Mouse (Mus musculus): ENCODE data around the gene Atp6v0a2.

DNA sequence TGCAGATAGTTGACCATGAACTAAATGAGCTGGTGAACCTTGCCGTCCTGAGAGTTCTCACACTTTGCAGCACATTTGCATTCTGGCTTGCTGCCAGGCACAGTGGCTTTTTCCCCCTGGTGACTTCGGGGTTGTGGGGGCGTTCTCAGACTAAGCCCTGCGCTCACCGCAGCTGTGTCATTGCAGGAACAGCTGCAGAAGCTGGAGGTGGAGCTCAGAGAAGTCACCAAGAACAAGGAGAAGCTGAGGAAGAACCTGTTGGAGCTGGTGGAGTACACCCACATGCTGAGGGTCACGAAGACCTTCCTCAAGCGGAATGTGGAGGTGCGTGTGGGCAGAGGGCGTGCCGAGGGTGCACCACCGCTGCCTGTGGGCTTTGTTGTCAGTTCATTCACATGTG, 8.9 kb downstream of the Atp6v0a2 start:
- no peak for TF ChIP-seq POLR2A (IDR thresholded peaks at IDR 0.05; ENCODE audit: insufficient read depth, low read depth, low read length)
- TF ChIP-seq CTCF (IDR thresholded peaks at IDR 0.05; ENCODE audit: insufficient read depth, low read depth, low read length): no peak

Measured in olfactory bulb, adult 2 months (tissue).